Mouse (Mus musculus) liver, postnatal 0 days (tissue): ENCODE results near the gene Smim11. TPM values are rescaled to one million over a fixed set of nuclear protein-coding genes. Genes with fewer than 3 reads are reported as not detected.

Source experiments
- ATAC-seq: fragments of 200-750 bp; cut with Nextera tagmentation; 2 replicates; pipeline ENCODE4 v1.8.0; 2017; ENCODE audit warnings: mild to moderate bottlenecking, moderate library complexity
- DNase-seq: peaks from one replicate; pipeline ENCODE4 v3.0.0-alpha.2; 2016
- H3K27ac ChIP-seq: fragments of 300-500 bp; sonication (generic); 2 replicates; pipeline ENCODE4 v1.5.1; 2014; ENCODE audit warnings: antibody characterized with exemption, moderate library complexity, mild to moderate bottlenecking, low read depth
- H3K27me3 ChIP-seq: fragments of 300-500 bp; sonication (generic); 2 replicates; pipeline ENCODE4 v1.6.1; 2014; ENCODE audit warnings: low read length, control low read depth, mixed read lengths; ENCODE audit not compliant: insufficient read depth
- H3K36me3 ChIP-seq: fragments of 300-500 bp; sonication (generic); replicated peaks from 2 replicates; pipeline ENCODE4 v1.6.1; 2014; ENCODE audit warnings: mild to moderate bottlenecking, control low read depth, low read length, moderate library complexity, mixed read lengths; ENCODE audit not compliant: insufficient read depth
- H3K4me1 ChIP-seq: fragments of 300-500 bp; sonication (generic); 2 replicates; pipeline ENCODE4 v1.6.1; 2014; ENCODE audit warnings: antibody characterized with exemption, mild to moderate bottlenecking, control low read depth; ENCODE audit not compliant: insufficient read depth
- H3K4me2 ChIP-seq: fragments of 300-500 bp; sonication (generic); 2 replicates; pipeline ENCODE4 v1.6.1; 2014; ENCODE audit warnings: low read depth, mild to moderate bottlenecking, low read length, moderate library complexity, mixed read lengths
- H3K4me3 ChIP-seq: fragments of 300-500 bp; sonication (generic); 2 replicates; pipeline ENCODE4 v1.5.1; 2014; ENCODE audit warnings: low read depth, low read length
- H3K9ac ChIP-seq: fragments of 300-500 bp; sonication (generic); replicated peaks from 2 replicates; pipeline ENCODE4 v1.6.1; 2014; ENCODE audit warnings: mild to moderate bottlenecking, moderate library complexity
- H3K9me3 ChIP-seq: fragments of 300-500 bp; sonication (generic); 2 replicates; pipeline ENCODE4 v1.6.1; 2016; ENCODE audit warnings: mild to moderate bottlenecking, control low read depth, low read length, mixed read lengths
- CTCF ChIP-seq: sonication (generic); IDR thresholded peaks from 2 replicates; pipeline ENCODE4 v1.5.1; 2016; ENCODE audit warnings: antibody characterized with exemption, low read depth
- EP300 ChIP-seq: IDR thresholded peaks from 2 replicates; pipeline ENCODE4 v1.6.1; 2016; ENCODE audit warnings: antibody characterized with exemption, low read depth, mild to moderate bottlenecking
- WGBS: fragments of 180-500 bp; shearing (Covaris S2); extraction: QIAGEN DNeasy Blood & Tissue Kit; methylation state at CpG from one replicate; pipeline ENCODE4 v1.1.7; 2014; ENCODE audit not compliant: insufficient replicate concordance; 5-methylcytosine and 5-hydroxymethylcytosine counted together
- polyA plus RNA-seq: library from polyadenylated mRNA; unstranded; fragments of >200 nt; fragmentation: Nextera tagmentation; extraction: Ambion mirVana; gene quantifications from 2 replicates; pipeline ENCODE4 v1.2.1, GENCODE M21; 2015

The Smim11 gene
- polyA plus RNA-seq, 1 experiment from 2014 or later = 42.5 TPM

DNA sequence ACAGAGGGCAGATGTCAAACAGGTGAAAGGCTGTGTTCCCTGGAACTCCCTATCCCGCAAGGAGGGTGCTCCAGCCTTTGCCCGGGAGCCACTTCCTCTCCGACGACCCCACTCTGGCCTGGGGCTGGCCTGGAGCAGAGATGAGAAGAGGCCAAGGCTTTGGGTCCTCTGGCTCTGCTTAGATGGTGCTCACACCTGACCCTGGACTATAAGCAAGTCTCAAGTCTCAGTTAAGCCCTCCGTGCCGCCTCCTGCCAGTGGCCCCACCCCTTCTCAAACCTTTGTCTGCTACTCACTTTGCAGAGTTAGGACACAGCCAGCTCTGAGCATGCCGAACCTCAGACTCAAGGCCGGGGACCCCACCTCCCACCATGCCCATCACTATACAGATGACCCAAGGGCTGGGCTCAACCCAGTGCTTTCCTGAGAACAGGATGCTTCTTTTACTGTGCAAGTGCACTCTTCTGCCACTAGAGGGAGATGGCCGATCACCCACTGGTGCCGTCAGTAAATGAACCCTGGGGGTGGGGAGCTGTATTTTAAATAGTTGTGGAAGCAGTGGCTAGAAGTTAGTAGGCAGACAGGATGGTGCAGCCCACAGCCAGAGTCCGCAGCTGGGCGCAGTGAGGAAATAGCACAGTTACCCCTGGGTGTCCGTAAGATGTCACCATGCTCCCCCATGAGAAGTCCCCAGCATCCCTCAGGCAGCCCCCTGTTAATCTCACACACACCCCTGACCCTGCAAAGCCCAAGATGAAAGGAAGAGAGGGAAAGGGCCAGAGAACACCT is 13.1 kb downstream of the Smim11 start:
- Histone ChIP-seq H3K27me3 (no peaks in the 10 kb centered on the region), H3K4me3 (no peak overlapping the region), H3K4me2 (no peak overlapping the region), H3K36me3 (peaks cover 10% of the 10 kb centered on the region; the same call in 1 of the 2 replicates), H3K27ac (no peak overlapping the region), H3K9me3 (no peaks in the 10 kb centered on the region), H3K4me1 (no peaks in the 10 kb centered on the region), H3K9ac (no peak overlapping the region)
- TF ChIP-seq CTCF = peak; percentile 91
- TF ChIP-seq EP300 = no peak
- DNase-seq (peak; percentile 28), ATAC-seq (peak; percentile 50; the same call in 1 of the 2 replicates)
- WGBS = 46% methylated on average over 13 of the region's 13 CpGs

DNA sequence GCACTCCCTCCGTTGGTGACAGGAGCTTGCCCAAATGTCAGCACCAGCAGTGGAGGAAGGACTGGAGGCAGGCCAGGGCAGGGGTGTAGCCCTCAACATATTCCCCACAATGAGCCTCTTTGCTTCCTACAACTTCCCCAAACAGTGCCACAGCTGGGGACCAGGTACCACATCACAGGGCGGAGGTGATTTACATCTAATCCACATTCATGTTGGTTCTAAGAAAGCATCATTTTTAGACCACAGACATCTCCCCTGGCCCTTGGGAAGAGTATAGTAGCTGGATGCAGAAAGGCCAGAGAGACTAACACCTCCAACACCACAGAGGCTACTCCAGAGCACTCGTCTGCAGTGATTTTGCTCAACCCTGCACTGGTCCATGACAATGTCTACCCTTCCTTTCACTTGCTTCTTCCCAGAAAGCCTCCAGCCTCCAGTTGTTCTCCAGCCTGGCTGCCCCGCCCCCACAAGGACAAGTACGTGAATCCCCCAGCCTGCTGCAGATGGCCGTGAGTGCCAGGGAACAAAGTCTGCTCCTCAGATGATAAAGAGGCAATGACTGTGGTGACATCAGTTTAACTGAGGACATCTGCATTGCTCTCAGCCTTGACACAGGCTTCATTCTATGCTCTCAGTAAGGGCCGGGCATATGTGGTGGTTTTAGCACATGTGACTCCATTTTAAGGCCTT is 15.1 kb downstream of the Smim11 start:
- no peak for TF ChIP-seq CTCF
- no peak for TF ChIP-seq EP300
- Histone ChIP-seq H3K27ac (no peak overlapping the region), H3K4me2 (no peak overlapping the region), H3K27me3 (no peaks in the 10 kb centered on the region), H3K9me3 (no peaks in the 10 kb centered on the region), H3K36me3 (peaks cover 4% of the 10 kb centered on the region; the same call in 1 of the 2 replicates), H3K4me3 (no peak overlapping the region), H3K9ac (no peak overlapping the region), H3K4me1 (no peaks in the 10 kb centered on the region)
- DNase-seq = no peak
- WGBS = 74% methylated on average over 7 of the region's 7 CpGs
- ATAC-seq = no peak

DNA sequence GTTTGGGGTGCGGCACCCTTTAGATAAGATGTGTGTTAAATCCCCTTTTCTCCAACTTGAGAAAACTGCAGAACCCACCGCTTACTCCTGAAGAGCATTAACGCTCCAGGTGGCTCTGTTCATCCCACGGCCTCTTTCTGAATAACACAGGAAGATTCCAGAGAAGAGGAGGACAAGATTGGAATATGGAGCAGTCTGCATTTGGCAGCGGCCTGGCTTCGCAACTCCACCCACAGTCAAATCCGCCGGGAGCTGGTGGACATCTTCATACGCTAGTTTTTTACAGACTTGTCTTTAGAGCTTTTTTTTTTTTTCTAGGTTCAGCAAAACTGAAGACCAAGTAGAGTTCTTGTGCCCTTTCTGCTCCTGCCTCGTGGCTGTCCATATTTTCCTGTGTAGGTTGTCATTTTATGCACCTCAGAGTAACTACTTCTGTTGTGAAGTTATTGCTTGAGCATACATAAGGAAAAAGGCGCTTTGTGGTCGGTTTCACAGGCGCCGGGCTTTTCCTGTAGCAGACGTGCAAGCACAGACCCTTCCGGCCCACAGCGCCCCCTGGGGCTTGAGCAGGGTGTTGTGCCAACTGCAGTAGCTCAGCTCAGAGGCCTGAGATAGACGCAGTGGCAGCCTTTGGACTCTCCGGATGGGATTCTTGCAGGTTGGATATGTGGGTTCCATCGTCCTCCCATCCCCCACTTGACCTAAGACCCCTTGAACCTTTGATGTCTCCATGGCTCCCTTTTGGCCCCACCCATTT is 18.4 kb downstream of the Smim11 start:
- Histone ChIP-seq H3K36me3 (no peaks in the 10 kb centered on the region), H3K4me3 (no peak overlapping the region), H3K9ac (no peak overlapping the region), H3K9me3 (no peaks in the 10 kb centered on the region), H3K4me1 (no peaks in the 10 kb centered on the region), H3K27ac (no peak overlapping the region), H3K4me2 (no peak overlapping the region), H3K27me3 (no peaks in the 10 kb centered on the region)
- WGBS = 46% methylated on average over 20 of the region's 20 CpGs
- peak; percentile 72 for TF ChIP-seq CTCF
- no peak for TF ChIP-seq EP300
- DNase-seq = peak; percentile 80
- no peak for ATAC-seq

DNA sequence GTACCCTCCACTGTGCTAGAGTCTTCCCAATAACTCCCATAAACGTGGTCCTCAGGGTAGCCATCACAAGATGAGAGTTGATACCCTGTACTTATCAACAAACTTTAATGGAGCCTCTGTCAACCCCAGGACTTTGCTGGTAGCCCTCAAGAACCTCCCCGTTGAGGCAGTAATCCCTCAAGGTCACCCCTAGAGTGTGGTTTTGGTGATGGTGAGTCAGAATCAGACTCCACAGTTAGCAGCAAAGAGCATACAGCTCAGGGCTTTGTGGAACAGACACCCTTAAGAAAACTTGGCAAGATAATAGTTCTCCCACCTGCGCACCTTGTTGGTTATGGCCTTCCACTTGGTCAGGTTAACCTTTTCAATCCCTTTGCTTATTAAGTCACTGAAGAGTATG is 19.3 kb downstream of the Smim11 start:
- Histone ChIP-seq H3K9ac (no peak overlapping the region), H3K4me2 (no peak overlapping the region), H3K27ac (no peak overlapping the region), H3K4me3 (no peak overlapping the region), H3K9me3 (no peaks in the 10 kb centered on the region), H3K36me3 (no peaks in the 10 kb centered on the region), H3K4me1 (no peaks in the 10 kb centered on the region), H3K27me3 (no peaks in the 10 kb centered on the region)
- DNase-seq (no peak), ATAC-seq (no peak)
- WGBS = 68% methylated on average over 3 of the region's 3 CpGs
- TF ChIP-seq EP300 (no peak), CTCF (no peak)

DNA sequence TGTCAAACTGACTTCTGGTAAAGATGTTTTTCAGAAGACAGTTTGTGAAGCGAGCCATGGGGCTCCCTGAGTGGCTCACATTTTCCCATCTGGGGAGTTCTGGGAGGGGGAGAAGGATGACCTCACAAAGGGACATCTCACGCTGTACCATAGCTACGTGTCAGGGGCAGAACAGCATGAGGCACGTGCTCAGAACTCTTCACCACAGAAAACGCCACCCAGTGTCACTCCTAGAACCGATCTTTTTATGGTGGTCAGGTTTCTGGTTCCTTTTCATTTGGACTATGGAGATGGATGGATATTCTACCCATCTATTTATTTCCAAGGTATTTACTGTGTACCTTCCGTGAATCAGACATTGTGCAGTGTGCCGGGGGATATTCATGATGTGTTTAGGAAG is 20.3 kb downstream of the Smim11 start, which contains the start of gene Fam243:
Gene Fam243 (minus strand): TSS at position 101 of the 400 bp plus-strand sequence.
- H3K4me3 ChIP-seq = no peak within 1 kb of the TSS
- DNase-seq = no peak
- WGBS = 84% methylated on average over 8 of the region's 8 CpGs
- ATAC-seq = no peak
- no peaks in the 10 kb centered on the region for H3K9me3 ChIP-seq
- H3K36me3 ChIP-seq = no peaks in the 10 kb centered on the region
- H3K4me2 ChIP-seq = no peak within 1 kb of the TSS
- no peak for TF ChIP-seq CTCF
- no peak for TF ChIP-seq EP300
- no peaks in the 10 kb centered on the region for H3K4me1 ChIP-seq
- H3K9ac ChIP-seq = no peak within 1 kb of the TSS
- H3K27ac ChIP-seq = no peak within 1 kb of the TSS
- H3K27me3 ChIP-seq = no peaks in the 10 kb centered on the region
